ENCODE assay signal across 28 mouse cellular contexts in genomic region chr6:129066530-129066929, GRCm38 (mm10). TPM values are rescaled to one million over a fixed set of nuclear protein-coding genes. Genes with fewer than 3 reads are reported as not detected.
"Had no signal": no experiment of that assay in that cellular context is flagged by ENCODE, and none has a peak within 500 bp of the region (broad histone marks: within the 10 kb centered on the region; RNA-seq: fewer than 3 reads in every experiment).

No protein-coding gene starts in this region.

- H3K4me2 ChIP-seq: heart, embryonic 11.5 days; heart, embryonic 13.5 days; heart, embryonic 15.5 days; hindbrain, embryonic 12.5 days; hindbrain, embryonic 14.5 days; limb, embryonic 12.5 days; liver, embryonic 13.5 days had no signal

- H3K27ac ChIP-seq: heart, embryonic 13.5 days; heart, embryonic 15.5 days; hindbrain, embryonic 12.5 days; hindbrain, embryonic 14.5 days; layer of hippocampus, adult 2 months; left cerebral cortex, adult 2 months; limb, embryonic 10.5 days; limb, embryonic 12.5 days; liver, embryonic 13.5 days had no signal

- H3K27me3 ChIP-seq: heart, embryonic 13.5 days; heart, embryonic 15.5 days; hindbrain, embryonic 12.5 days; limb, embryonic 12.5 days; liver, embryonic 13.5 days had no signal

- H3K4me1 ChIP-seq: heart, embryonic 13.5 days; heart, embryonic 15.5 days; hindbrain, embryonic 12.5 days; limb, embryonic 10.5 days; limb, embryonic 12.5 days had no signal

- H3K4me3 ChIP-seq: heart, adult 2 months; heart, embryonic 13.5 days; heart, embryonic 15.5 days; hindbrain, embryonic 12.5 days; layer of hippocampus, adult 2 months; left cerebral cortex, adult 2 months; limb, embryonic 10.5 days; limb, embryonic 12.5 days; liver, embryonic 13.5 days had no signal

- H3K9ac ChIP-seq: heart, embryonic 13.5 days; heart, embryonic 15.5 days; hindbrain, embryonic 12.5 days; hindbrain, embryonic 14.5 days; limb, embryonic 12.5 days; liver, embryonic 13.5 days had no signal

- H3K9me3 ChIP-seq: heart, embryonic 13.5 days; heart, embryonic 15.5 days; hindbrain, embryonic 12.5 days; limb, embryonic 10.5 days; limb, embryonic 12.5 days; liver, embryonic 13.5 days had no signal

- DNase-seq: gastrocnemius, postnatal 14 days; gastrocnemius, postnatal 36 days; heart, adult 11 months; liver, embryonic 13.5 days had no signal

- H3K36me3 ChIP-seq: heart, embryonic 13.5 days; heart, embryonic 15.5 days; hindbrain, embryonic 12.5 days; limb, embryonic 10.5 days; limb, embryonic 12.5 days; liver, embryonic 13.5 days had no signal

RNA-seq across cellular contexts. Expression of gene Klrb1f, which starts 20.8 kb away (rescaled TPM):
- total RNA-seq: gastrocnemius, adult 18-20 months; gastrocnemius, adult 8-10 months; gastrocnemius, postnatal 14 days; gastrocnemius, postnatal 36 days; heart, adult 2 months; heart, postnatal 36 days; layer of hippocampus, adult 2 months; layer of hippocampus, postnatal 10 days; layer of hippocampus, postnatal 25 days; left cerebral cortex, adult 2 months; left cerebral cortex, postnatal 14 days; left cerebral cortex, postnatal 36 days; liver, adult 2 months had no signal
- polyA plus RNA-seq: heart, embryonic 13.5 days; liver, adult 2 months had no signal

RNA-seq across cellular contexts. Expression of gene Clec2e, which starts 34.2 kb away (rescaled TPM):
- total RNA-seq: heart, postnatal 36 days; hematopoietic stem cell, adult 5-6 weeks; layer of hippocampus, adult 2 months; layer of hippocampus, postnatal 10 days; layer of hippocampus, postnatal 25 days; left cerebral cortex, adult 2 months; left cerebral cortex, postnatal 14 days; left cerebral cortex, postnatal 36 days; liver, adult 2 months had no signal
- polyA plus RNA-seq: heart, embryonic 11.5 days; heart, embryonic 13.5 days; heart, embryonic 15.5 days; heart, postnatal 0 days; hindbrain, embryonic 12.5 days; hindbrain, embryonic 14.5 days; hindbrain, embryonic 16.5 days; kidney, adult 2 months; kidney, embryonic 14.5 days; kidney, embryonic 16.5 days; limb, embryonic 10.5 days; limb, embryonic 12.5 days; liver, embryonic 13.5 days had no signal
